Mouse (Mus musculus) liver, embryonic 14.5 days (tissue): ENCODE data around the gene Rbms3.

Experiments used
- CTCF ChIP-seq: IDR thresholded peaks from 2 replicates; pipeline ENCODE4 v1.5.1; 2016; ENCODE audit warnings: antibody characterized with exemption, low read depth, control low read depth
- EP300 ChIP-seq: IDR thresholded peaks from 2 replicates; pipeline ENCODE4 v1.6.1; 2016; ENCODE audit warnings: antibody characterized with exemption, low read depth

GRCm38 (mm10) chr9:117079471-117079870 lies 550.2 kb downstream of the Rbms3 start:
- no peak for TF ChIP-seq EP300
- no peak for TF ChIP-seq CTCF
